Mouse (Mus musculus): Measurements from ENCODE around the gene Tef.

Tef gene

GRCm38 (mm10) chr15:81848301-81848700, 46.1 kb downstream of the Tef start:
- in situ Hi-C loops (cut with MboI, MseI), result no loop called here

DNA sequence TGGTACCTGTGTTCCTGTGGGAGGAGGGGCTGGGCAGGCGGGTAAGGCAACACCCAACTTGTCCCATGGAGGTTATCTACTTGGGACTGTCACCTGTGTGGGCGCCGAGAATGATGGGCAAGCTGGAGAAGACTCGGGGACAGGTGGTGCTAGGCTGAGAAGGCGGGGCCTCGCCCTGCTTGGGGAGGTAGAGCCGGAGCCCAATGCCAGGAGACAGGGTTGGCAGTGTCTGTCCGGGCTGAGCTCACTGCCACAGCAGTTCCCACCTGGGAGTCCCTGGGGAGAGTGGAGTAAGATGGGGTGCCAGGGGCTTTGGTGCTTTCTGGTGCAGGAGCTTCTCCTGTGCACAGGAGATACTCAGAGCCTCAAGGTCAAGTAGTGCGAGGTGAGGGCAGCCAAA, 46.9 kb downstream of the Tef start:
- in situ Hi-C loops (cut with MboI, MseI), result no loop called here

DNA sequence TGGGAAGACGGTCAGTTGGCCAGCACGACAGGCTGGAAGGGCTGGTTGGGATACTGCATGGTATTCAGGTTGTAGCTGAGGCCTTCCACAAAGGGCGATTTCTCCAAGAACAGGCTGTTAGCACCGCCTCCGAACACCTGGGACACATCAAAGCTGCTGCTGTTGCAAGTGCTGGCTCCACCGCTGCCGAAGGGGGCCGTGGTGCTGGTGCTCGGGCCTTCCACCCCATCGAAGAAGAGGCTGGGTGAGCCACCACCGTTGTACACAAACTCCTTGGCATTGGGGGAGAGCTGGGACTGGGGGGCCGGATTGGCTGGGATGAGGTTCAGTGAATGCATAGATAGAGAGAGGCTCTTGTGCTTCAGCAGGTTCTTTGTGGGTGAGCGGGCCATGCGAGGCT, 48.5 kb downstream of the Tef start:
- in situ Hi-C loops (cut with MboI, MseI), result loop anchor here (10.0 kb wide), 1 partner anchor 1596 kb away; the partner anchor contains the start of gene Atf4

DNA sequence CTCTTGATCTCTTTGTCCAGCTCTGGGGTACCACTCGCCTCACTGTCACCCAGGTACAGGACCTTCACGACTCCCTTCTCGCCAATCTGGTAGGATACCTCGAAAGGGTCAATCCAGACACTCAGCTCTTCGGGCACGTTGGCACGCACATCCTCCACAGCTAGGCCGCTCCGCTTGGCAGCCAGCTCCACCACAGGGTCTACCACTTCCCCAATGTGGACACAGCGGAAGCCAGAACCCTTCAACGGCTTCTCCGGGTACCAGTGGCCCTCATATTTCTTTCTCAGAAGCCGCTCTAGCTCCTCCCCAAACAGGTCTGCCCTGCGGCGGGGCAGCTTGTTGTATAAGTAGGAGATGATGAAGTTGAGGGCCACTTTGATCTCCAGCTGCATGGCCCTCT, 49.2 kb downstream of the Tef start:
- in situ Hi-C loops (cut with MboI, MseI), result loop anchor here (10.0 kb wide), 1 partner anchor 1597 kb away; the partner anchor contains the start of gene Atf4

- in situ Hi-C loops (cut with MboI, MseI), result loop anchor here (10.0 kb wide), 1 partner anchor 1598 kb away; the partner anchor contains the start of gene Atf4
Observed at GRCm38 (mm10) chr15:81852411-81853000, 50.3 kb downstream of the Tef start.

DNA sequence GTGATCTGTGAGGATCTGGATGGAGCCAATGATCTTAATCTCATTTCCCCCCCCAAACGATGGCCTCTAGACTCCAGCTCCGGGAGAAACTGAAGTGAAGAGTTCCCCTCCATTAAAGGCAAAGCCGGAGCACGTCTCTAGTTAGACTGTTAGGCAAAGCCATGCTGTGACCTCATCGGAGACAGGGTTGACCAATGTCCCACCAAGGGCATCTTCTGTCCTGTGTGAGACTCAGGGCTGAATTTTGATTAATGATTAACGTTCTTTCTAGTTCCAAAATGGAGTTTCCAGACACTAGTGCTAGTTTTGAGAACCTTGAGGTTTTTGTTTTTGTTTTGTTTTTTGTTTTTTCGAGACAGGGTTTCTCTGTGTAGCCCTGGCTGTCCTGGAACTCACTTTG, 50.9 kb downstream of the Tef start:
- in situ Hi-C loops (cut with MboI, MseI), result loop anchor here (10.0 kb wide), 1 partner anchor 1598 kb away; the partner anchor contains the start of gene Atf4

DNA sequence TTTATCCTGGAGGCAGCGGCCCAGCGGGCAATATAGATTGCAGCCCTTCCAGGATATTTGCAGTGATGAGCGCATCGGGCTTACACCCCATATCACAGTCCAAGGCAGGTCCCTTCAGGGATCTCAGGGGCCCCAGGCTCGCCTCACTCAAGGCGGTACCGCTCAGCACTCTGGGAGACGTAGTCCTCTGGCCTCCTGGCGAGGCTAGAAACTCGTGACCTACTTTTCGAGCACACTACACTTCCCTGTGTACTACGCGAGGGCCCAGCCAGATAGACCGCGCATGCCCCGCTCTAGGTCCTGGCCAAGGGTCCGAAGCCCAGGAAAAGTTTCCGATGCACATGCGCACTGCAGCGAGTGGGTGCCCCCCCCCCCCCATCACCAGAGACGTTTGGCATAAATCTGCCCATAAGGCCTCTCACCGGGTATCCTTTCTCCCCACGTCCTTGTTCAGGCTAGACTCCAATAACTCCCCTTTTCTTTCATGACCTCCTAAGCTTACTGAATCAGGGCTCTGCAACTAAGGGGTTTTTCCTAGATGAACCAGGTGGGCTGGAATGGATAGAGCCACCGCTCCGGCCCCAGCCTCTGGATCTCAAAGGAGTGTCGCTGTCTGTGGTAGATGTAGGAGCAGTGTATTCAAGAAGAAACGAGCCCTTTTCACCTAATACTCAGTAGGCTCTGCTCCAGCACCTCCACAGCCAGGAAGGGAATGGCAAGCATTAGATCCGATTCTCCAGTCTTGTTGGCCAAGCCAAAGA, 54.0 kb downstream of the Tef start:
- in situ Hi-C loops (cut with MboI, MseI), result loop anchor here (10.0 kb wide), 1 partner anchor 1601 kb away; the partner anchor contains the start of gene Atf4

DNA sequence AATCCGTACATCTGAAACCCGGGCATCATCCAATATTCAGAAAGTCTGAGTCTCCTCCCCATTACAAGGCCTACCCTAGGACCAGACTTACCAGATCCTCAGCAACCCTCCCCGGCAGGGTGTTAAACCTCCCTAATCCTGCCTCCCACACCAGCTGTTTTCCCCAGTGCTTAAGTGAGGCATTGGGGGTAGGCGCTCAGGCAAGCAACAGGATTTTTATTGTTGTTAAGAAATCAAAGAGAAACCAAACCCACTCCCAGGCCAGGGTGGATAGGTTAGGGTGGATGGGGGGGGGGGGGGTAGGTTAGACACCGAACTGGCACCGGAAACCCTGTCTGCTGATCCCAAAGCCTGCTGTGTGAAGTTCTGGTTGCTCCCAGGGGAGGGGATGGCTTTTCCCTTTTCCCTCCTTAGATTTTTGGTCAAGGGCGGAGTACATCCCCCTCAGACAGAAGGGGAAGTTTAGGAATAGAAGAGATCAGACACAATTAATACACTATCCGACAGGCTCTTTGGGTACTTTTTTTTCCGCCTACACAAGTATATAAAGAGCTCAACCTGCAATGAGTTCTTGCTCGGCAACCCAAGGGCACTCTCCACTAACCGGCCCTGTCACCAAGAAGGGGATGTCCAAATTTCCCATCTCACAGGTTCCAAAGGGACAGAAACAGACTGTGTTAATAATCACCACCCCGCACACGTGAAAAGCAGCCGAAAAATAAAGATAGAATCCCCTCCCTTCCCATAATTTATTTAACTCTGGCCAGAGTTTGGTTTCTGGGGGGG, 54.9 kb downstream of the Tef start:
- in situ Hi-C loops (cut with MboI, MseI), result loop anchor here (10.0 kb wide), 1 partner anchor 1602 kb away; the partner anchor contains the start of gene Atf4

DNA sequence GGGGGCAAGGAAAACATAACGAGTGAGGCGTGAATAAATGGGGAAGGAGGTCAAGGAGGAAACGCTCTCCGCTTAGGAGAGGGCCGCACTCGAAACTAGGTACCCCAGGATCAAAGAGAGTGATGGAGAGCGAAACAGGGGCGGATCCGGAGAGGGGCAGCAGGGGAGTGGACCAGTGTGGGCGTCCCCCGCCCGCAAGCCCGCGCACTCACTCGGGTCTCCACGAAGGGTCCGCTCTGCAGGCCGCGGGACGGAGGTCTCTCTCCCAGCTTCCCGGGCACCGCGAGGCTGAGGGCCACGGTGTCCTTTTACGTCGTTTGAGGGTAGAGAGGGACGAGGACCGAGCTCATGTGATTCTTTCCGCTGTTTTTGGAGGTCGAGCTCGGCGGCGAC, 55.5 kb downstream of the Tef start:
- in situ Hi-C loops (cut with MboI, MseI), result loop anchor here (10.0 kb wide), 1 partner anchor 1603 kb away; the partner anchor contains the start of gene Atf4

- in situ Hi-C loops (cut with MboI, MseI), result loop anchor here (10.0 kb wide), 1 partner anchor 1603 kb away; the partner anchor contains the start of gene Atf4
Observed at GRCm38 (mm10) chr15:81858138-81858516, 55.9 kb downstream of the Tef start.

GRCm38 (mm10) chr15:81858517-81859329, 56.5 kb downstream of the Tef start, which contains the start of gene Tob2:
TSS of gene Tob2 (minus strand) at chr15:81858796.
- in situ Hi-C loops (cut with MboI, MseI), result loop anchor here (10.0 kb wide), 1 partner anchor 1604 kb away; the partner anchor contains the start of gene Atf4

DNA sequence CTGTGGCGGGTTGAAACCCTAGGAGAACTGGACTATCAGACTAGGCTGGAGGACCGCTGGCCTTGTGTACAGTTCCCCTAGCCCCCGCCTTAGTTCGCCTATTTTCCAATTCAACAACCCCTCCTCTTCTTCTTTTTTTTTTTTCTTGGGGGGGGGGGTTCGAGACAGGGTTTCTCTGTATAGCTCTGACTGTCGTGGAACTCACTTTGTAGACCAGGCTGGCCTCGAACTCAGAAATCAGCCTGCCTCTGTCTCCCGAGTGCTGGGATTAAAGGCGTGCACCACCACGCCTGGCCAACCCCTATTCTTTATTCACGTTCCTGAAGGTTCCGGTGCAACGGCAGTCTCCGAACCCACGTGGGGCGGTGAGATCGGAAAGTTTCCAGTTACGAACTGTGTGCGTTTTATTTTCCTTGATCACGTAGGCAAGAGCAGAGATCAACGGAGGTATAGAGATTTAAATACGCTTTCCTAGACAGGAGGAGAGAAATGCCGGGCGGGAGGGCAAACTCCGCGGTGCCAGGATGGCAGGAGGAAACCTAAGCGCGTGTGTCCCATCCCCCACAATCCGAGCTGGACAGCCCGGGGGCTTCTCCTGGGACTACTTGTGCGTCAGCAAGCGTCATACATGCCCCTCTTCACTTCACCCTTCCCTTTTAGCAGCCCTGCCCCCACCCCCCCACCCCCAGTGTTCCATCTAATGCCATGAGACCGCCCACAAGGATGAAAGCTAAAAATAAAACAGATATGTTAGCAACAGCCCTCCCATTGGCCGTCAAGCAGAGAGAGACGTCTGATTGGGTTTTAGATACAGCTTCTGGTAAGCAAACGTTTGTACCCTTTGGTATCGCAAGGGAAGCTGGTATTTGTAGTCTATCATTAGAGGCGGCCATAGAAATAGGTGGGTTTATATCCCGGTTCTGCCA, 57.4 kb downstream of the Tef start:
- in situ Hi-C loops (cut with MboI, MseI), result loop anchor here (10.0 kb wide), 1 partner anchor 1605 kb away; the partner anchor contains the start of gene Atf4

DNA sequence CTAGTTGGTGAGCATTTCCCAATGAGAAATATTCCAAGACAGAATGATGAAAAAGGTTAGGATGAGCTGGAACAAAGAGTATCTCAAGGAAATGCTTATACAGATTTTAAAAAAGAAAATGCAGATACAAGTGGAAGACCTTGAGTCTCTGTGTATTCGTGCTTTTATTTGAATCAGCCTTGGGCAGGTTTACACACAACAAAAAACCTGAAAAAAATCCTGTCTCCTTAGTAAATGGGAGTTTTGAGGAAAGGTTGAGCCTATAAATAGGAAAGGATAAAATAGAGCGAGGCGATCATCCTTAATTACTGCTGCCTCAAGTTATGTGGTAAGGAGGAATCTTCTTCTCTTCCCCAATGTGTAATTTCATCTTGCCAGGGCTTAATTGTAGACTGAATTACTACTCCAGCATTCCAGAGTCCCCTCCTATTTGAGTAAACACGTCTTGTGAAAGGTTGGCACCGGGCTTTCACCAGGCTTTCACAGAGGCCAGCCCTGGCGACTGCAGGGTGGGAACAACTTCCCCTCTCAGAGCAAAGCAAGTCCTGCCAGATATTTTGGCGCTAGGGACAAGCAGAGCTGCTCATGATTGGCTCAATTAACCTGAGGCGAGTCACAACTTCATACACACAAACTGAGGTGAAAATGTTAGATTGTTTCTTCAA, 58.4 kb downstream of the Tef start:
- in situ Hi-C loops (cut with MboI, MseI), result no loop called here

DNA sequence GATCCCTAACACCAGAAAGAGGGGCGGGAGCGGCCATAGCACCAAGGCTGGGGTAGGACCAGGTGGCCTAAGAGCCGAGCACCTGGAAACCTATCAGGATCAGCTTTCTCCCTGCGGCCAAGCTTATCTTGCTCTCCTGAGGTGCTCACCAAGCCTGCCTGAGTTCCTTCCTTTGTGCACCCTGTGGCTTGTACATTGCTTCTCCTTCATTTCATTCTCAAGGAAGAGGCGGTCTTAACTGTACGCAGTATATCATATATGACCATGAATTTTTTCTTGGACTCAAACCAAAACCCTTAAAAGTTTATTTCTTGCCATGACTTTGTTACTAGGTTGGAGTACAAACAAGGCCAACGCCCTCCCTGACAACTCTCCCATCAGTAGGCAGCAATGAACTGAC, 62.0 kb downstream of the Tef start:
- in situ Hi-C loops (cut with MboI, MseI), result no loop called here

DNA sequence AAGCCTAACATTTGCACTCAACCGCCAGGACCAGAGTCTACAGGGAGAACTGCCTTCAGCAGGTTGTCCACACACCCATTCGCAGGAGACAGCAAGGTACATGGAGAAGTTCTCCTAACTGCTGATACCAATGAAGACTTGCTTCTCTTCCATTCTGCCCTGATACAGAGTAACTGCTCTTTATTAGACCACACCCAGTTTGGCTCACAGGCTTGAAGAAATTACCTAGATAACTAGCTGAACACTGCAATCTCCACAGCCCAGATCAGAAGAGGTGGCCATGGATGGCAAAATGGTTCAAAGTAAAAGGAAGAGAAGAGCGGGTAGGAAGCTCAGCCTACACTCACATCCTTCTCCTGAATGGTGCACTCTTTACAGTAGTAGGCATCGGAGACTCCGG, 67.8 kb downstream of the Tef start:
- in situ Hi-C loops (cut with MboI, MseI), result no loop called here

GRCm38 (mm10) chr15:81871604-81872261, 69.5 kb downstream of the Tef start, which contains the start of gene Phf5a:
TSS of gene Phf5a (minus strand) at chr15:81871911.
- in situ Hi-C loops (cut with MboI, MseI), result no loop called here

GRCm38 (mm10) chr15:81872262-81873136, 70.3 kb downstream of the Tef start, which contains the start of gene Aco2:
TSS of gene Aco2 (plus strand) at chr15:81872309.
- in situ Hi-C loops (cut with MboI, MseI), result no loop called here
